Mouse (Mus musculus): ENCODE measurements at regions not wholly inside any gene's neighbourhood (a gene's known extent, or its start where the extent isn't known, plus 50 kb on each side); places are given as distances from the start of the nearest gene placed in this dataset.
A peak's percentile ranks its signal among the peaks of the same experiment; 100 is the strongest.

- Histone ChIP-seq H3K9me3 (ENCODE audit: control insufficient read depth, low read length) (no peaks in the 10 kb centered on the region), H3K4me2 (ENCODE audit: low read depth) (no peak overlapping the region), H3K4me3 (ENCODE audit: insufficient read depth in 1 of 2, low read depth in 2 of 2, low read length in 2 of 2) (no peak overlapping the region), H3K9ac (replicated peaks) (no peak overlapping the region), H3K36me3 (replicated peaks; ENCODE audit: control insufficient read depth, insufficient read depth, low read depth) (no peaks in the 10 kb centered on the region), H3K27ac (no peak overlapping the region), H3K27me3 (ENCODE audit: control insufficient read depth, insufficient read depth, low read length) (no peaks in the 10 kb centered on the region), H3K4me1 (replicated peaks; ENCODE audit: control insufficient read depth in 2 of 2, insufficient read depth in 2 of 2, low read length in 1 of 2) (peaks cover 0 to 8% of the 10 kb centered on the region in 2 experiments; a peak in 2 of 4 replicates)
- no peak for ATAC-seq (ENCODE audit: insufficient read depth)
- 56% methylated on average over 2 of the region's 2 CpGs for WGBS (ENCODE audit: insufficient replicate concordance)
- TF ChIP-seq EP300 (IDR thresholded peaks at IDR 0.05; ENCODE audit: low read depth) (no peak), CTCF (IDR thresholded peaks at IDR 0.05; ENCODE audit: low read depth) (no peak)
- DNase-seq (ENCODE audit: low read depth in 3 of 3, low spot score in 3 of 3), result no peak
These were observed 72.2 kb upstream of the Raph1 start for GRCm38 (mm10) chr1:60639059-60639458.

DNA sequence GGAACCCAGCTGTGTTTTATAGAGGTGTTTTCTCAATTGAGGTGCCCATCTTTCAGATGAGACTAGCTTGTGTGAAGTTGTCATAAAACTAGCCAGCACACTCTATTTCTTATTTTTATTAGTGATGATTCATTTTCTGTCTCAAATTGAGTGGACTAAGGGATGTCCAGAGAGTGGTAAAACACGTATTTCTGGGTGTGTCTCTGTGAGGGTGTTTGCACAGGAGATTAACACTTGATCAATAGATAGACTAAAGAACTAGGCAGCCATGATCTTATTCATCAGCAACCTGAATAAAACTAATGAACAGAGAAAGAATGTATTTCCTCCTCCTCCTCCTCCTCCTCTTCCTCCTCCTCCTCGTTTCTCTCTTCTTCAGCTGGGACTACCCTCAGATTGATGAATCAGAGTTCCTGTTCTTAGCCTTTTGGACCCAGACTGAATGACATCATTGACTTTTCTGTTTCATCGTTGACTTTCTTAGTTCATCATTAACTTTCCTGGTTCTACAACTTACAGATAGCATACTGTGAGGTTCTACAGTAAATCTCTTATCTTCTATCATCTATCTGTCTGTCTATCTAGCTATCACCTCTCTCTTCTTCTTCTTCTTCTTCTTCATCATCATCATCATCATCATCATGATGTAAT, 70.0 kb upstream of the Raph1 start:
- WGBS (ENCODE audit: insufficient replicate concordance), result 52% methylated on average over 3 of the region's 3 CpGs

GRCm38 (mm10) chr1:60627786-60628453, 61.0 kb upstream of the Raph1 start:
- TF ChIP-seq CTCF (IDR thresholded peaks at IDR 0.05; ENCODE audit: low read depth), result no peak
- no peak for TF ChIP-seq EP300 (IDR thresholded peaks at IDR 0.05; ENCODE audit: low read depth)
- no peaks in the 10 kb centered on the region for H3K36me3 ChIP-seq (replicated peaks; ENCODE audit: control insufficient read depth, insufficient read depth, low read depth)
- no peak overlapping the region for H3K4me2 ChIP-seq (ENCODE audit: low read depth)
- H3K4me3 ChIP-seq (ENCODE audit: insufficient read depth in 1 of 2, low read depth in 2 of 2, low read length in 2 of 2), result no peak overlapping the region
- H3K9ac ChIP-seq (replicated peaks), result no peak overlapping the region
- H3K27ac ChIP-seq, result no peak overlapping the region
- WGBS (ENCODE audit: insufficient replicate concordance), result 18% methylated on average over 9 of the region's 9 CpGs
- DNase-seq (ENCODE audit: low read depth in 3 of 3, low spot score in 3 of 3), result no peak
- no peaks in the 10 kb centered on the region for H3K9me3 ChIP-seq (ENCODE audit: control insufficient read depth, low read length)
- no peak for ATAC-seq (ENCODE audit: insufficient read depth)
- H3K27me3 ChIP-seq (ENCODE audit: control insufficient read depth, insufficient read depth, low read length), result no peaks in the 10 kb centered on the region
- peaks cover 0 to 16% of the 10 kb centered on the region in 2 experiments; a peak in 2 of 4 replicates for H3K4me1 ChIP-seq (replicated peaks; ENCODE audit: control insufficient read depth in 2 of 2, insufficient read depth in 2 of 2, low read length in 1 of 2)

More for the DNA sequence above, 70.0 kb upstream of the Raph1 start:
- H3K36me3 ChIP-seq (replicated peaks; ENCODE audit: control insufficient read depth, insufficient read depth, low read depth), result no peaks in the 10 kb centered on the region
- no peaks in the 10 kb centered on the region for H3K27me3 ChIP-seq (ENCODE audit: control insufficient read depth, insufficient read depth, low read length)
- H3K4me1 ChIP-seq (replicated peaks; ENCODE audit: control insufficient read depth in 2 of 2, insufficient read depth in 2 of 2, low read length in 1 of 2), result peaks cover 0 to 6% of the 10 kb centered on the region in 2 experiments; a peak in 2 of 4 replicates
- H3K4me2 ChIP-seq (ENCODE audit: low read depth), result no peak overlapping the region
- no peak overlapping the region for H3K9ac ChIP-seq (replicated peaks)
- ATAC-seq (ENCODE audit: insufficient read depth) (no peak), DNase-seq (ENCODE audit: low read depth in 3 of 3, low spot score in 3 of 3) (no peak)
- H3K4me3 ChIP-seq (ENCODE audit: insufficient read depth in 1 of 2, low read depth in 2 of 2, low read length in 2 of 2), result no peak overlapping the region
- TF ChIP-seq CTCF (IDR thresholded peaks at IDR 0.05; ENCODE audit: low read depth) (no peak), EP300 (IDR thresholded peaks at IDR 0.05; ENCODE audit: low read depth) (no peak)
- no peak overlapping the region for H3K27ac ChIP-seq
- no peaks in the 10 kb centered on the region for H3K9me3 ChIP-seq (ENCODE audit: control insufficient read depth, low read length)

DNA sequence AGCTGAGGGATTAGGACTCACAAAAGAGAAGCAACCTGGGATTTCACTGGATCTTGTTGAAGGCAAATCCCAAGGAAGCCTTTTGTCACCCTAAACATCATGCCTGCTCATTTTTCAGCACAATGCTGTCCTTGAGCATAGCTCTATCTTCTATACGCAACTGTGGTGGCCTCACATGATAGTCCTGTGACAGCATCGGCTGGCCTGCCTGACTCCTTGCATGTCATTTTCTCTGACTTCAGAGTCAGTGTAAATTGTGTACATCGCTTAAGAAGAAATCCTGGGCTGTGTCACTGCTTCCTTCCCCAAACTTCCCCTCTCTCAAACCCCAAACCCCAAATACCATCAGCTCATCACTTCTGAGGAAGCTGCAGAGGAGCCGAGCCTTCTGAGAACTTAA, 60.5 kb upstream of the Raph1 start:
- H3K4me3 ChIP-seq (ENCODE audit: insufficient read depth in 1 of 2, low read depth in 2 of 2, low read length in 2 of 2), result no peak overlapping the region
- TF ChIP-seq CTCF (IDR thresholded peaks at IDR 0.05; ENCODE audit: low read depth) (no peak), EP300 (IDR thresholded peaks at IDR 0.05; ENCODE audit: low read depth) (no peak)
- DNase-seq (ENCODE audit: low read depth in 3 of 3, low spot score in 3 of 3) (peak in 1 of 3 experiments; percentile 14), ATAC-seq (ENCODE audit: insufficient read depth) (no peak)
- H3K4me2 ChIP-seq (ENCODE audit: low read depth), result no peak overlapping the region
- H3K27me3 ChIP-seq (ENCODE audit: control insufficient read depth, insufficient read depth, low read length), result no peaks in the 10 kb centered on the region
- H3K36me3 ChIP-seq (replicated peaks; ENCODE audit: control insufficient read depth, insufficient read depth, low read depth), result no peaks in the 10 kb centered on the region
- 13% methylated on average over 4 of the region's 4 CpGs for WGBS (ENCODE audit: insufficient replicate concordance)
- peaks cover 0 to 16% of the 10 kb centered on the region in 2 experiments; a peak in 2 of 4 replicates for H3K4me1 ChIP-seq (replicated peaks; ENCODE audit: control insufficient read depth in 2 of 2, insufficient read depth in 2 of 2, low read length in 1 of 2)
- no peaks in the 10 kb centered on the region for H3K9me3 ChIP-seq (ENCODE audit: control insufficient read depth, low read length)
- H3K9ac ChIP-seq (replicated peaks), result no peak overlapping the region
- no peak overlapping the region for H3K27ac ChIP-seq

DNA sequence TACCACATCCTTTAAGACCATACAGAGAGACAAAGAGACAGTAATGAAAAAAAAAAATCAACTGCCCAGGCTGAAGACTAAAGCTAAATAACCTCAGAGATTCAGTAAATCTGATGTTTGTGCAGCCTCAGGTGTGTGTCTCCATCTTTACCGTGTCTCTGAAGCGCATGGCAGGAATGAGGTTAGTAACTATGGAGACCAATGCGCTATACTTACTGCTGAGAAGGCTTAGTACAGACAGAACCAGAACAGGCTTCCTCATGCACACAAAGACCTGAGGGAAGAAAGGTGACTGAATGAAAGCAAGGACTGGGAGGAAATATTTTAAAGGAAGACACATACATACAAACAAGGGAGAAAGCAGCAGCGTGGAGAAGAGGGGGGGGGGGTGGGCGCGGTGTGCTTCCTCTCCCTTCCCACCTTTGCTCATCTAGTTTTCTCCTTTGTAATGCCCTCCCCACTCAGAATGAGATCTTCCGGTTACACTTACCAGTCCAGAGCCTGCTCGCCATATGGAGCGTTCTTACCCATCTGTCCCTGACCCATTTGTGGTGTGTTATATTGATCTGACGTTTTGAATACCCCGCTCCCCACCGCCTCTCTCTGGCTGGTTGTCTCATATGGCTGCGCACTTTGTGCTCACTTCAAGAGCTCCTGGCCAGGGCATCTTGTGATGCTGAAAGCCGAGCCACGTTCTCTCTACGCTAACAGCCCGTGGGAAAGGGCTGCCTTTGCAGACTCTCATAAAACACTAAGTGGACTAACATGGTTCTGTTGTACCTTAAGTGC, 59.0 kb upstream of the Raph1 start:
- peaks cover 0 to 16% of the 10 kb centered on the region in 2 experiments; a peak in 2 of 4 replicates for H3K4me1 ChIP-seq (replicated peaks; ENCODE audit: control insufficient read depth in 2 of 2, insufficient read depth in 2 of 2, low read length in 1 of 2)
- H3K9me3 ChIP-seq (ENCODE audit: control insufficient read depth, low read length), result no peaks in the 10 kb centered on the region
- no peaks in the 10 kb centered on the region for H3K27me3 ChIP-seq (ENCODE audit: control insufficient read depth, insufficient read depth, low read length)
- TF ChIP-seq CTCF (IDR thresholded peaks at IDR 0.05; ENCODE audit: low read depth), result no peak
- TF ChIP-seq EP300 (IDR thresholded peaks at IDR 0.05; ENCODE audit: low read depth), result no peak
- no peak overlapping the region for H3K4me2 ChIP-seq (ENCODE audit: low read depth)
- 76% methylated on average over 17 of the region's 17 CpGs for WGBS (ENCODE audit: insufficient replicate concordance)
- ATAC-seq (ENCODE audit: insufficient read depth) (no peak), DNase-seq (ENCODE audit: low read depth in 3 of 3, low spot score in 3 of 3) (no peak)
- no peaks in the 10 kb centered on the region for H3K36me3 ChIP-seq (replicated peaks; ENCODE audit: control insufficient read depth, insufficient read depth, low read depth)
- no peak overlapping the region for H3K9ac ChIP-seq (replicated peaks)
- no peak overlapping the region for H3K27ac ChIP-seq
- H3K4me3 ChIP-seq (ENCODE audit: insufficient read depth in 1 of 2, low read depth in 2 of 2, low read length in 2 of 2), result no peak overlapping the region
